Mouse (Mus musculus): ENCODE data around the gene Htr5a. TPM values are rescaled to one million over a fixed set of nuclear protein-coding genes. Genes with fewer than 3 reads are reported as not detected.

Gene Htr5a
- total and polyA plus RNA-seq, 2 experiments from 2014 or later: not detected

- WGBS: 63% methylated on average over 2 of the region's 2 CpGs
- Histone ChIP-seq H3K27me3 (ENCODE audit: control insufficient read depth, insufficient read depth, low read length) (no peaks in the 10 kb centered on the region), H3K4me2 (ENCODE audit: low read depth, low read length) (no peak overlapping the region), H3K4me1 (ENCODE audit: control insufficient read depth, insufficient read depth) (no peaks in the 10 kb centered on the region), H3K9me3 (replicated peaks; ENCODE audit: control insufficient read depth, low read length) (no peaks in the 10 kb centered on the region), H3K9ac (replicated peaks; ENCODE audit: low read depth, low read length) (no peak overlapping the region), H3K27ac (ENCODE audit: low read depth) (no peak overlapping the region), H3K4me3 (ENCODE audit: low read depth, low read length) (no peak overlapping the region), H3K36me3 (replicated peaks; ENCODE audit: control insufficient read depth, insufficient read depth, low read length) (no peaks in the 10 kb centered on the region)
- TF ChIP-seq EP300 (IDR thresholded peaks at IDR 0.05; ENCODE audit: low read depth) (no peak), CTCF (IDR thresholded peaks at IDR 0.05; ENCODE audit: low read depth) (no peak)
- no peak for ATAC-seq (ENCODE audit: insufficient read depth, low read depth)
- no peak for DNase-seq (ENCODE audit: low spot score)
These were observed 39.3 kb downstream of the Htr5a start for GRCm38 (mm10) chr5:27881261-27881660.

- no peak for TF ChIP-seq CTCF (IDR thresholded peaks at IDR 0.05; ENCODE audit: low read depth)
- TF ChIP-seq EP300 (IDR thresholded peaks at IDR 0.05; ENCODE audit: low read depth): no peak
These were observed 46.1 kb downstream of the Htr5a start for GRCm38 (mm10) chr5:27888080-27888479.

DNA sequence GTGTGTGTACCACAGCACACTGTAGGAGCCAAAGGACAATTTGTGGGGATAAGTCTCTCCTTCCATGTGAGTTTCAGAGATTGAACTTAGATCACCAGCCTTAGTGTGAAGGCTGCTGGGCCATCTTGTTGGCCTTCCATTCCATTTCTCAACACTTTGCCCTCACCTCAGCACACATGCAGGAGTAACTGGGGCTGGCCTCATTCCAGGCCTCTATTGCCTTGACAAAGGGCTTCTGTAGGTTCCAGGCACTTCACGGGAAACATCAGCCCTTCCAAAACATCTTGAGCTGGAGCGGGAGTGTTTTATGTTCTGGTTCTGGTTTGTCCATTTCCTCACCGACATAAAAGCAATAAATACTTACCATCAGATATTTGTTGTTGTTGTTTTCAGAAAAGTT lies 54.0 kb downstream of the Htr5a start:
- DNase-seq (ENCODE audit: low spot score): no peak
- no peak overlapping the region for H3K27ac ChIP-seq (ENCODE audit: low read depth)
- H3K36me3 ChIP-seq (replicated peaks; ENCODE audit: control insufficient read depth, insufficient read depth, low read length): no peaks in the 10 kb centered on the region
- ATAC-seq (ENCODE audit: insufficient read depth, low read depth): no peak
- no peak overlapping the region for H3K9ac ChIP-seq (replicated peaks; ENCODE audit: low read depth, low read length)
- 81% methylated on average over 3 of the region's 3 CpGs for WGBS
- TF ChIP-seq EP300 (IDR thresholded peaks at IDR 0.05; ENCODE audit: low read depth) (no peak), CTCF (IDR thresholded peaks at IDR 0.05; ENCODE audit: low read depth) (no peak)
- H3K4me3 ChIP-seq (ENCODE audit: low read depth, low read length): no peak overlapping the region
- no peaks in the 10 kb centered on the region for H3K9me3 ChIP-seq (replicated peaks; ENCODE audit: control insufficient read depth, low read length)
- H3K4me1 ChIP-seq (ENCODE audit: control insufficient read depth, insufficient read depth): no peaks in the 10 kb centered on the region
- H3K4me2 ChIP-seq (ENCODE audit: low read depth, low read length): no peak overlapping the region
- H3K27me3 ChIP-seq (ENCODE audit: control insufficient read depth, insufficient read depth, low read length): no peaks in the 10 kb centered on the region

More at GRCm38 (mm10) chr5:27888080-27888479, 46.1 kb downstream of the Htr5a start:
- no peak overlapping the region for H3K9ac ChIP-seq (replicated peaks; ENCODE audit: low read depth, low read length)
- H3K4me1 ChIP-seq (ENCODE audit: control insufficient read depth, insufficient read depth): no peaks in the 10 kb centered on the region
- no peak for ATAC-seq (ENCODE audit: insufficient read depth, low read depth)
- H3K4me2 ChIP-seq (ENCODE audit: low read depth, low read length): no peak overlapping the region
- 85% methylated on average over 3 of the region's 3 CpGs for WGBS
- no peaks in the 10 kb centered on the region for H3K36me3 ChIP-seq (replicated peaks; ENCODE audit: control insufficient read depth, insufficient read depth, low read length)
- H3K9me3 ChIP-seq (replicated peaks; ENCODE audit: control insufficient read depth, low read length): no peaks in the 10 kb centered on the region
- no peak for DNase-seq (ENCODE audit: low spot score)
- no peaks in the 10 kb centered on the region for H3K27me3 ChIP-seq (ENCODE audit: control insufficient read depth, insufficient read depth, low read length)
- no peak overlapping the region for H3K4me3 ChIP-seq (ENCODE audit: low read depth, low read length)
- no peak overlapping the region for H3K27ac ChIP-seq (ENCODE audit: low read depth)

DNA sequence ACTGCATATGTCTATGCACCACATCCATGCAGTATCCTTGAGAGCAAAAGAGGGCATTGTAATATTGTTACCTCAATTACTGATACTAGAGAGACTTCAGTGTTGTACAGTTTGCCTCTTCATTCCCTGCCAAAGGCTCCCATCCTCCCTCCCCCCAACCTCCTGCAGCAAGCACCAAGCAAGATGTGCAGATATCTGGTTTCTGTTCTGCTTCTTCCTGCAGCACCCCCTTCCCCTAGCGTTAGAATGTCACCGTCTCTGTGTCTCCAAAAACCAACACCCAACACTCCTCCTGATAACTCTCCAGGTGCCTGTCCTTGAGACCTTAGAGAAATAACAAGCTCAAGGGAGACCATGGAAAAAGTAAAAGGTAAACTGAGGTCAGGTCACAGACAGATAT lies 57.8 kb downstream of the Htr5a start:
- H3K27me3 ChIP-seq (ENCODE audit: control insufficient read depth, insufficient read depth, low read length): no peaks in the 10 kb centered on the region
- H3K9ac ChIP-seq (replicated peaks; ENCODE audit: low read depth, low read length): no peak overlapping the region
- ATAC-seq (ENCODE audit: insufficient read depth, low read depth): no peak
- WGBS: 67% methylated on average over 2 of the region's 2 CpGs
- H3K9me3 ChIP-seq (replicated peaks; ENCODE audit: control insufficient read depth, low read length): no peaks in the 10 kb centered on the region
- TF ChIP-seq EP300 (IDR thresholded peaks at IDR 0.05; ENCODE audit: low read depth) (no peak), CTCF (IDR thresholded peaks at IDR 0.05; ENCODE audit: low read depth) (no peak)
- no peak overlapping the region for H3K4me3 ChIP-seq (ENCODE audit: low read depth, low read length)
- DNase-seq (ENCODE audit: low spot score): no peak
- no peaks in the 10 kb centered on the region for H3K36me3 ChIP-seq (replicated peaks; ENCODE audit: control insufficient read depth, insufficient read depth, low read length)
- no peaks in the 10 kb centered on the region for H3K4me1 ChIP-seq (ENCODE audit: control insufficient read depth, insufficient read depth)
- H3K27ac ChIP-seq (ENCODE audit: low read depth): no peak overlapping the region
- H3K4me2 ChIP-seq (ENCODE audit: low read depth, low read length): no peak overlapping the region

- DNase-seq (ENCODE audit: low spot score) (no peak), ATAC-seq (ENCODE audit: insufficient read depth, low read depth) (no peak)
- H3K9ac ChIP-seq (replicated peaks; ENCODE audit: low read depth, low read length): no peak overlapping the region
- H3K9me3 ChIP-seq (replicated peaks; ENCODE audit: control insufficient read depth, low read length): no peaks in the 10 kb centered on the region
- 74% methylated on average over 4 of the region's 4 CpGs for WGBS
- TF ChIP-seq EP300 (IDR thresholded peaks at IDR 0.05; ENCODE audit: low read depth) (no peak), CTCF (IDR thresholded peaks at IDR 0.05; ENCODE audit: low read depth) (no peak)
- no peak overlapping the region for H3K4me2 ChIP-seq (ENCODE audit: low read depth, low read length)
- no peaks in the 10 kb centered on the region for H3K4me1 ChIP-seq (ENCODE audit: control insufficient read depth, insufficient read depth)
- no peak overlapping the region for H3K27ac ChIP-seq (ENCODE audit: low read depth)
- H3K36me3 ChIP-seq (replicated peaks; ENCODE audit: control insufficient read depth, insufficient read depth, low read length): no peaks in the 10 kb centered on the region
- H3K27me3 ChIP-seq (ENCODE audit: control insufficient read depth, insufficient read depth, low read length): no peaks in the 10 kb centered on the region
- H3K4me3 ChIP-seq (ENCODE audit: low read depth, low read length): no peak overlapping the region
These were observed 58.2 kb downstream of the Htr5a start for GRCm38 (mm10) chr5:27900186-27900585.

Other genes with a start within 250 kb of the Htr5a start
- gene Paxip1, start 50.5 kb upstream of the Htr5a start, total RNA-seq (2014; rRNA removed; ENCODE audit: low replicate concordance): 14.0 and 21.0 TPM in 2 replicates
- 7.7 and 7.8 TPM in 2 replicates for gene Paxip1, start 50.5 kb upstream of the Htr5a start, polyA plus RNA-seq (2015; fragmentation: Nextera tagmentation; extraction: Ambion mirVana)
- 49.9 and 57.2 TPM in 2 replicates for gene Insig1, start 229.2 kb downstream of the Htr5a start, total RNA-seq (2014; rRNA removed; ENCODE audit: low replicate concordance)
- gene Insig1, start 229.2 kb downstream of the Htr5a start, polyA plus RNA-seq (2015; fragmentation: Nextera tagmentation; extraction: Ambion mirVana): 20.9 and 22.6 TPM in 2 replicates